Mouse (Mus musculus): ENCODE measurements around the gene Fyb.
"Not testable (repeated sequence)": the region's sequence is repeated elsewhere in the genome, so short reads cannot be mapped to it uniquely, and the experiment has no call there.

Gene Fyb

DNA sequence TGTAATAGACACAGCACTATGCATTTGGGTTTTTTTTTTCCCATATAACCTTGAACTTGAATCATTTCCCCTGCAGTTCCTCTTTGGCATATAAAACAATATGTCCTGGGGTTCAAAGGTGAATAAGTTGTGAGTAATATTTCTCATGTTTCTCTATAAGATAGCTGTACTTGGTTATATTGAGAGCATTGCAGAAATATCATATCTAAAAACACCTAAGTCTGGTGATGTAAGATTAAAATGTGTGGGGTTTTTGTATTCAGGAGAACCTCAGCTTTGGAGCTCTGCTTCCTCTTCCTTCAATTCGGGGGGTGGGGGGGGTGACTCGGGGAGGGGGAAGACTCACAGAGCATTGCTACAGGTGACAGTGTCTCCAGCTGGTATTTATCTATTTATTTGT, 40.0 kb downstream of the Fyb start:
- DNase-seq: no peak

DNA sequence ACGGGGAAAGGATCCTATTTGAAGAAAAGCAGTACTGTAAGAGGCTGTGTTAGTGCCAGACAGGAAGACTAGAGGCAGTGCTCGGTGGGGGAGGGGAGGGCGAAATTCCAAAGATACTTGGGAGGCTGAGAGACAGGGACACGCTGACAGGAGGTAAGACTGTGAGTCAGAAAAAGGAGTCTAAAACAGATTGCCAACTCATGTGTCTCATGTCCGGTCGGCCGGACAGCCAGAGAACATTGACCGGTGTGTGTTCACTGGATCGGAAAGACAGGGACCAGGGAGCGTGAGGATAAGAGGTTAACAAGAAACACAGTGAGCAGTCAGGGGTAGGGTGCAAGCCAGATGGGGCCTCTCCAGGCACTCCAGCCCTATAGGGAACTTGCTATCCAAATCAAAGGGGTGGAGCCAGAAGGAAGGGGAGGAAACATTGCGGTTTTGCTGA, 42.3 kb downstream of the Fyb start:
- DNase-seq: peak; percentile 76

DNA sequence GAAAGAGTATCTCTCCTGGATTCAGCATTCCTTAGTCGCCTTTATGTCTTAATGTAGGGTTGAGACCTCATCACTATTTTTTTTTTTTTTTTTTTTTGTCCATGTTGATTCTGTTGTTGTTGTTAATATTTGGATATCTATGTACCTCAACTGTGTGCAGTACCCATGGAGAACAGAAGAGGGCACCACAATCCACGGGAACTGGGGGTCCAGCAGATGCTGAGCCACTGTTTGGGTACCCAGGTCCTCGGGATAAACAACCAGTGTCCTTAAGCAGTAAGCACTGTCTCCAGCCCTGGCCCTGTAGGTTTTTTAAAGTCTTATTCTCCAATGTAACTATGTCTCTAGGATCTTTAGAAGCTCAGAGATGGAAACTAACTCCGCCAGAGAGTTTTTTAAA, 43.2 kb downstream of the Fyb start:
- no peak for DNase-seq

DNA sequence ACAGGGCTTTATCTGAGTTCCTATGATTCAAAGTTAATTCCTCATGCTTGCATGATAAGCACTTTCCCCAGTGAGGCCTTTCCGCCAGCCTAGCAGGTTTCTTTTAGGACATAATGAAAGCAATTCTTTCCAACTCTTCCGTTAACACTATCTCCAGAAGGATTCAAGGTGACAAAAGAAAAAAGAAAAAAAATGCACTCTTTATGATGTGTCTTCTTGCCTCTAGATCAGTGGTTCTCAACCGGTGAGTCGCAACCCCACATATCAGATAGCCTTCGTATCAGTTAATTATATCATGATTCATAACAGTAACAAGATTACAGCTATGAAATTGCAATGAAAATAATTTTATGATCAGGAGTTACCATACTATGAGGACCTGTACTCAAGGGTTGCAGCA, 45.3 kb downstream of the Fyb start:
- DNase-seq: no peak

DNA sequence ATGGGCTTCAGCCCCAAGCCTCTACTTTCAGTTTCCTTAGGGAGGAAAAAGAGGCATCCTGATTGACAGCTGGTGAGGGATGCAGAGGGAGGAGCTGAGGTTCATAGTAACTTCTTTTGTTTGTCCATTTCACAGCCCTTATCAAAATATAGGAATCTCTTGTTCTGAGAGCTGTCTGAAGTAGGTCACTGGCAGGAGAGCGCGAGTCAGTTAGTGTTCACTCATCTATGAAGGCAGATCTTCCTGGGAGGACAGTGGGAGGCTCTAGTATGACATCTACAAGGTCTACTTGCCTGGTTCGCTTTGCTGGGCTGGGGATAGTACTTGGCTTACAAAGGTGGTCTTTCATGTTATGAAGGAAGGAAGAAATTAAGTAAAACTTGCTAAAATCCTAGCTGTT, 46.0 kb downstream of the Fyb start:
- no peak for DNase-seq

DNA sequence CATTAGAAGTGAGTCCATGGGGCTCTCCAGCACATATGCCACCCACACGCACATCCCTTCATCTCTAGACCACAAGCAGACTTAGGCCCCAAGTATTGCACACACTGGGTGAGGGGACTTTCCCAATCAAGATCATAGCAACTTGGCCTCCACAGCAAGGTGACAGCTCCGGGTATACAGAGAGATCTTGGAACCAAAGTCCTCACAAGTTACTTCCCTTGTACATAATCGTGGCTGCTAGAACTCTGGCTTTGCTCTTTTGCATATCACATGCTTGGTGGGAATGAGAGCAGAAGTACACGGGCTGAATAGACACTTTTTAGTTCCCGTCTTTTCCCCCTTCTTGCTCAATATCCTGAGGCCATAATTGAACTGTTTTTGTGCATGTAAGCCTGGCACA, 46.4 kb downstream of the Fyb start:
- no peak for DNase-seq

DNA sequence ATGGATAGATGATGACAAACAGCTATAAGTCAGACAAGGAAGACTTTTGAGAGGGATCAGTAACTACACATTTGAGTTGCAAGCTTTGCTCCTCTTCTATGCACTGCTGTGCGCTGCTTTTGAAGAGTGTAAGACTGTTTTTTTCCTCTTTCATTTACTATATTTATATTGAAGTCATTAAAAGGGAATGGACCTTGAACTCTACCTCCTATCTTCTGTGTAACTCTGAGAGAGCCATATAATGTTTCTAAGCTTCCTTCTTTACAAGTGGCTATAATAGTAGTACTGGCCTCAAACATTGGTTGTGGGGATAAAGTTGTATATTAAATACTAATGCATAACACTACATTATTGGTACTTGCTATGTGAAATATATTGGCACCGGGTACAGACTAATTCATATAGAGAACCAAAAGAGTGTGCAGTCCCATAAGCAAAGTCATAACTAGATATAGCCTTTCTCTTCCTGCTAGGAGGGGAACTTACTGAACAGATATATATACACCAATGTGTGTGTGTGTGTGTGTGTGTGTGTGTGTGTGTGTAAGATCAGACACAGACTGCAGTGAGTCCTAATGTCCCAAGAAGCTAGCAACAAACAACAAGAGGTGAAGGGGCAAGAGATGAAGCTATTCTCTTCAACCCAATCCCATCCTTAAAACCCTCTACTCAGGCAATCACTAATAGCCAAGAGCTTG, 47.7 kb downstream of the Fyb start:
- DNase-seq: no peak

DNA sequence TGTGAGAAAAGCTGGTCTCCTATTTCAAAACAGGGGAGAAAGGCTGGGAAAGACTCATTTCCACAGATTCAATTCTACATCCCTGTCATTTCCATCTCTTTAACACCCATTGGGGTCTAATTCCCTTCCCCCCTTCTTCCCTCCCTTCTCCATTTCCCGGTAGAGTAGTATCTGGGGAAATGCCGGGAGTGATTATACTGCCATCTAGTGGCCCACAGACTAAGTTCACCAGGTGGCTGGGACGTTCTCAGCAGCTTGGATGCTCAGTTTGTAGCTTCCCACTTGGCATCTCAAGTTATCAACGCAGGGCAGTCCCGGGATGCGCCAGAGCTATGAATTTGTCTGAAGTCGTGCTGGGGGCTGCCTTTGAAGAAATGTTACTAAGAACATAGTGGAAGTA, 48.2 kb downstream of the Fyb start:
- peak; percentile 74 for DNase-seq

DNA sequence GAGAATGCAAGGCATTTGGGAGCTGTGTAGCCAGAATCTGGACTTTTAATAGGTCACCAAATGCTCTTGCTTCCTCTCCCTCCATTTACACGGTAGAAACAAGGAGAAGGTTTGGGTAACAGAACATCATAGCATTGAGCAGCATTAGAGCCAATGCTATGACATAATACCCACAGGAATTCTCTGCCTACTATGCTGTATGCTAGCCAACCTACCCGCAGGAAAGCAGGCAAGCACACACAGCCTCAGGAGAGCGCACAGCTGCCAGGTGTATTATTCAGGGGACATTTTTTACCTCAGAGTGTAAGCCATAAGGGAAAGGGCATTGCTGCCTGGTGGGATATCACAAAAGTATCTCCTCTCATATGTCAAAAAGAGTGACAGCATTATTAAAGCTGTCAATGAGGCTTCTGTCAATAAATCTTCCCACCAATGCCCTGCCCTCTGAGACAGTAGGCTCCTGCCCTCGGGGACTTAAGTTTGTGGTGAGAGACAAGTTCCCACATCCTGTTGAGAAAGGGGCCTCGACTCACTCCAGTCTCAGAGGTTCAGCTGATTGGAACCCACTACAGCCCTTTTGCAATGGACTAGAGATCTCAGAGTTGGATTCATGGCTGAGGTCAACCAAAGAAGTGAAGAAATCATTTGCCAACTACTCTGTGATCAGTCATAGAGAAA, 51.8 kb downstream of the Fyb start:
- peak; percentile 8 for DNase-seq

DNA sequence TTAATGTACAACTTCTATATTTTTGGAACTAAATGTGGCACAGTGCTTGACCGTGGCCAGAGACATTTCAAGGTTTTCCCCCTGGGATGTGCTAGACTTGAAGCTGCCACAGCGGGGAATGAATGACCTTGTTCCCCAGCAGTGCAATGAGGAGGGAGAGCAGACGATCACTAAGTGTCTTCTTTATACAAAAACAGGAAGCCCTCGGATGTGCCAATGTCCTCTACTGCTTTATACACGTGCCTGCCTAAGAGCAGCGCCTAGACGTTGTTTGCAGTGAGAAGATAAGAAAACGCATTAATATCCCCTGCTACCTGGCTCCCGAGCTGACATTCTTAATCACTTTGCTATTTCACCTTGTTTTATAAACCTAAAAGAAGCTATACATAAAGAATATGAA, 55.3 kb downstream of the Fyb start:
- DNase-seq: peak; percentile 9

DNA sequence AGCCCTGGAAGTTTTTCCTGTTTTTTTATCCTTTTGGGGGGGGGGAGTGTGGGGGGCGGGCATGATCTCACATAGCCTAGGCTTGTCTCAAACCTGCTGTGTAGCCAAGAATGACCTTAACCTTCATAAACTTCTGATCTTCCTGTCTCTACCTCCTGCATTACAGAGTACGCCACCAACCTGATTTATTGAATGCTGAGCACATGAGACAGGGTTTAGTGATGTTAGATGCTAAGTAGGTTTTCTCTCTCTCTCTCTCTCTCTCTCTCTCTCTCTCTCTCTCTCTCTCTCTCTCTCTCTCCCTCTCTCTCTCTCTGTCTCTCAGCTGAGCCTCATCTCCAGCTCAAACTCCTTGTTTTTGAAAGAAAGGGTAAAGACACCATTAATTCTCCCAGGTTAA, 56.0 kb downstream of the Fyb start:
- DNase-seq: no peak

DNA sequence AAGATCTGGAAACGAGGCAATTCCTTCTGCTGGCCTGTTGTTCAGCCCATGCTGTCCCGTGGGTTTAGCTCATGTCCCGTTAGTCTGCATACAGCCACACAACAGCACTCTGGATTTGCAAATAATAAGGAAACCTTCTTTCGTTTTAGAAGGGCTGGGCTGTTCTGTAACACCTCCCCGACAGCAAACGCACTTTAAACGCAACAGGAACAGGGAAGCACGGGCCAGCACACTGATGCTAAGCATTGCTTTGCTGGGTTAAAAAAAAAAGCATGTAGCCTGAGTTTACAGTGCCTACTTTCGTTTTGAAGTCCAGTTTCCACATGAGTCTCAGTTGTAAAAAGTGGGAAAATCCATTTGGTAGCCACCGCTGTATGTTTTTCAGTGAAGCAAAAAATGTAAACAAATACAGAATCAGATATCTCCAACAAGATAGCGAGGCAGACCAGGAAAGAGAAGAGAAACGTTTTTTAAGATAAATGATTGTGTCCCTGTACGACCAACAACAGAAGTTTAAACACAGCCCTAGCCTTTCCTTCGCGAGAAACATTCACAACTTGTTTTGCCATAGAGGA, 56.6 kb downstream of the Fyb start:
- DNase-seq: no peak

DNA sequence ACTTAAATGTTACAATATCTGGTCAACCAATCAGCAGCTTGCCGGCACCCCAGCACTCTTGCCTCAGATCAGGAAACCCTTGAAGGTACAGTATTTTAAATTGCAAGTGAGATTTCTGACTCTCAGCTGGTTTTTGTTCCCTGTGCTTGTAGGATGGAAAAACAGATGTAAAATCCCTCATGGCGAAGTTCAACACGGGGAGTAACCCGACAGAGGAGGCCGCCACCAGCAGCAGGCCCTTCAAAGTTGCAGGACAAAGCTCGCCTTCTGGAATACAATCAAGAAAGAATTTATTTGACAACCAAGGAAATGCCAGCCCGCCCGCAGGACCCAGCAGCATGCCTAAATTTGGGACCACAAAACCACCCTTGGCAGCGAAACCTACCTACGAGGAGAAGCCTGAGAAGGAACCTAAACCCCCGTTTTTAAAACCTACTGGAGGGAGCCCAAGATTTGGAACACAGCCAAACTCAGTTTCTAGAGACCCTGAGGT, 57.2 kb downstream of the Fyb start:
- DNase-seq: peak; percentile 8

DNA sequence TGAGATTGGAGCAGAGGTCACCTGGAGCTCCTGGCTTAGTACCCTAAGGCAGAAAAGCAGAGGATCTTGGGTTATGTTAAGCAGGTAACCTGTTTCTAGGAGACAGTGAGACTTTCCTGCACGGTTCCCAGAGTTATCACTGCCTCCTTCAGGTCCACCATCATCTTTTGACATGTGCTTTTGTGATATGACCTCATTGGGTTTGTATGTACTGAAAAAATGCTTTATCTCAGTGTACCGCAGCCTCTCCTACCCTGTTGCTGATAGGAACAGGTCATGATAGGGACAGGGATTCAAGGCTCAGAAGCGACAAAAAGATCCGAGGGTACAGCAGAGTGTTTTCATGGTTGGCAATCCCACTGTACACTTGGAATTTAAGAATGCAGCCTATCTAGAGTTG, 62.0 kb downstream of the Fyb start:
- DNase-seq: no peak

DNA sequence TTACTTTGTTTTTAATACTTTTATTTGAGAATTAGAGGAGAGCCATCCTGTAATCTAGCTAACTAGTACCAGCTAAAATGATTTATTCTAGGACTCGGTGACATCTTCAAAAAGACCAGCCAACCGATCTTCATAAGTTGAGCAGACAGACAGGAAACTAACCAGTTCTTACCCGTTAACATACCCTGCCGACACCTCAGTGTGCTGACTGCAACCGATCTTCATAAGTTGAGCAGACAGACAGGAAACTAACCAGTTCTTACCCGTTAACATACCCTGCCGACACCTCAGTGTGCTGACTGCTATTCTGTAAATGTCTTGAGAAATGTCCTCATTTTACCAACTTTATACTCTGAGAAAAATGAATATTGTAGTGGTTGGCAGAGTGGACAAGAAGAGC, 63.7 kb downstream of the Fyb start:
- not testable (repeated sequence) for DNase-seq

DNA sequence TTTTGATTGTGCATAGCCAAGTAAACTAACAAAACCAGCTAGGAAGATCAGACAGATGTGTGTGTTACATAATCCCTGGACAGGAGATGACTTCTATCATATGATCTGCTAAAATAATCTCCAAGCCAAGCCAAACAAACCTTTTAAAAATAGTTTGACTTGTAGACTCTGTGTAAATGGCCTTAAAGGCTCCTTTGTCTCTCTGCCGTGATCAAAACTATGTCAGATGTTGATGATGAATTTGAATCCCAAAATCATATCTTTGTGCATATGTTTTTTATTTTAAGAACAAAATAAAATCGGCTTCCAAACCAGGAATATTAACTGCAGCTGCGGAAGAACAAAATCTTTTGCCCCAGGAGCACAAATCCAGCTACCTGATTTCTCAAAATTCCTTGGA, 64.9 kb downstream of the Fyb start:
- no peak for DNase-seq

DNA sequence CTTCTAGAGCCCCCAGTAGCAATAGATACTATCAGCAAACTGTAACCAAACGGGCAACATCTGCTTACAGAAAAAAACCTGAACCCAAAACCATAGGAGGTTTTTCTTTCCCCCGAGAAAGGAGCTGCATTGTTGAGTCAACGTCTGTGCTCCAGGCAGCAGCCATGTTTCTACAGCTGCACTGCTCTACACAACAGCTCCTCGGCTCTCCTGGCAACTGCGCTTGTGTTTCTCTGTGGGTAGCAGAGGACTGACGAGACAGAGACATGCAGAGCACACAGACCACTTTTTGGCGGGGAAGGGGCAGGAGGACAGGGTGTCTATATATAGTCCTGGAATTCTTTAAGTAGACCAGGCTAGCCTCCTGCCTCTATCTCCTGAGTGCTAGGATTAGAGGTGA, 65.5 kb downstream of the Fyb start:
- DNase-seq: no peak

DNA sequence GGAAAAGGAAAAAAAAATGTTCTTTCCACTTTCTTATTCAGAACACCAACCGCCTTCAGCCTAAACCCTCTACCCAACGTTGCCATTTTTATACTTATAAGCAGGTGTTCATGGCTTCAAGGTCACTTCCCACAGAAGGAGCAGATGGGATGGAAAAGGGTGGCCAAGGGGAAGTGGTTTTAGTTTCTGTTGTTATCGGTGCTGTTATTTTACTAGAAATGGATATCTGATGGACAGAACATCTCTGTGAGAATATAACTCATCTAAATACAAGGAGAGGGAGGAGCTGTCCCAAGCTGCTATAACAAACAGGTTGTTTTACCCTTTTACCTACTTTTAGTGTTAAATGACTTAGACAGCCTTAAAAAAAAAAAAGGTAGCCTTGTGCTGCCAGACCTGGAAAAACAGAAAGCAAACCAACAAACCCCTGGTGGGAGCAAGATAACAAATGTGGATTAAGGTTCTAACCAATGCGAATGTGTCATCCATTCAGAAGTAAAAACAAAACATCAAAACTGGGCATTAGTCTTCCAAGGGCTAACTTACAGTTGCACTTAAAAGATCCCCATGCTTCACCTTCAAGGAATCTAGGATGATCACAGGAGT, 68.3 kb downstream of the Fyb start:
- no peak for DNase-seq

DNA sequence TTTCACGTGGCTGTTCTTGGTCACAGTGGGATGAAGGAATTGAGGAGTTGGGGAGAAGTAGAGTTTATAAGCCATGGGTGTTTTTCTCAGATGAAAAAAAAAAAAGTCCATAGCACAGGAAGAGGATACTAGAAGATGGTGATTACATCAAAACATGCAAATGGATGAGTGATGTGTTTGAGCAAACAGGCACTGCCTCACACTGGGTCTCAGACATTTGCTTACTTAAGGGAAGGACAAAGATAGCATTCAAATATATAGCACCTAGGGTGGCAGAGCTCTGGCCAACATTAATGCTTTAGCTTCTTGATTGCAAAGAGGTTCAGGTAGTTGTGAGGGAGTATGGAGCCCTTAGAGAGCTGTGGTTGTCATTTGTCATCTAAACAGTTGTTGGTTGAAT, 68.9 kb downstream of the Fyb start:
- DNase-seq: no peak

DNA sequence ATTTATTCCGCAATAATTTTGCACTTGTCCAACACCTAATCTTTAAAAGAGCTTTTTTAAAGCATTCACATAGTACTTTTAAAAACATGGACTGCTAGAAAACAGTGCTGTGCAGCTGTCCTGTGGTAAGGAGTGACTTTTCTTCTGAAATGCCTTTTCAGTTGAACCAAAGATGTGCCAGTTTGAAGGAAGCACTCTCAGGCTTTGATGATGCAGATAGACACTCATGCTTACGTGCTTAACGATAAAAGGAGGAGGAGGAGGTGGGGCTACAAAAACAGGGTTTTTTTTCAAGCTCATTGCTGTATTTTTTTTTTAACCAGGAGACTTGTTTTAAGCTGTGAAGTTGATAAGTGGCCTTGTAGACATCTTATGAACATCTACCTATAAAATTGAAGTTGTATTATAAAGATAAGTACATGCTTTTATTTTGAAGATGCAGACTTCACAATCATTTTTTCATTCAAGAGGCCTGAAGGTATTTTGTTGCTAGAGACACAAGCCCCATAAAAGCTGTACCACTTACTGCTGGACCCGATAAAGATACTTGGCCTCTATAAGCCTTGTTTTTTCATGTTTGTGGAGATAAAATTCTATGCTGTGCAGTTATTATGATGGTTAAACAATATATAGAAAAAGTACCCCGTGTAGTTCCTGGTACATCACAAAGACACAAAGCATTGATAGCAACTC, 70.1 kb downstream of the Fyb start:
- DNase-seq: no peak

DNA sequence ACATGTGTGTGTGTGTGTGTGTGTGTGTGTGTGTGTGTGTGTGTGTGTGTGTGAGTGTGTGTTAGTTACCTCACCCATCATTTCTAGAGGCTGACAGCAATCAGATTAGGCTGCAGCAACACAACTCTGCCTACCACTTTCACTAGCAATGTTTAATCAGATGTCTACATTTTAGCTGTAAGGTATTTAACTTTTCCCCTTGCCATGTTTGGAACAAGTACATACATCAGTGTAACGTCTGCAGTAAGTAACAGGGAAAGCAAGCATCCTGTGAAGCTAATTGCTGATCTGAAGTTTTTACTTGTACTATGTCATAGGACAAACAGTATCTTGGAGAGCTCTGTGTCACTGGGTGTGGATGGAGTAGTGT, 70.6 kb downstream of the Fyb start:
- no peak for DNase-seq

DNA sequence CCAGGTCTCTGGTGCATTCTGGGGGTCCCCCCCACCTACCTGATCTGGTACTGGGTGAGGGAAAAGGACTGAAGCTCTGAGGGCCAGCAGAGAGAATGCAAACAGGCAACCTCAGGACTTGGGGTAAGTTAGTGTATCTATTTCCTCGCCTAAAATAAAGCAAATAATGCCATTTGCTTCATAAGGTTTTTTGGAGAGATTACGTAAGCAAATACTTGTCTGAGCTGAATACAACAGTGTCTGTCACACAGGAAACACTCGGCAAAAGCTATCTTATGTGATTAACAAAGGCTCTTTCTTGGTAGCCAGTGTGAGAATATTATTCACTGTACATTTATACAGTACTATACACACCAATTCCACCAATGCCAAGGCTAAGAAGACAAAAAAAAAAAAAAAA, 76.0 kb downstream of the Fyb start:
- DNase-seq: no peak

DNA sequence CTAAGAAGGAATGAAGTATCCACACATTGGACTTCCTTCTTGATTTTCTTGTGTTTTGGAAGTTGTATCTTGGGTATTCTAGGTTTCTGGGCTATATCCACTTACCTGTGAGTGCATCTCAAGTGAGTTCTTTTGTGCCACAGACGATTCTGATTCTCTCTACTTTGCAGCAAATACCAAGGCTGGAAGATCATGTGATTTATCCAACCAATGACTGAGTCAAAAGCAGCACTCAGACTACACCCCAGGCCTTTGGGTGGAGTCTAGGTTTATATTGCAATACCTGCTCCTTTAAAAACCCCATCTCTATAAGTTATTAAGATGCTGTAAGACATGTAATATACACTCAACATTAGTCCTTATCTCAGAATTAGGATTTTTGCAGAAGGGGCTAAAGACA, 77.7 kb downstream of the Fyb start:
- no peak for DNase-seq

Measured in lung, postnatal 10 days (tissue).